Mouse (Mus musculus): Measurements from ENCODE around the gene Fut9.

Fut9 gene

GRCm38 (mm10) chr4:25645580-25645979, 154.5 kb downstream of the Fut9 start:
- DNase-seq = no peak

GRCm38 (mm10) chr4:25641993-25642392, 158.1 kb downstream of the Fut9 start:
- DNase-seq = no peak

GRCm38 (mm10) chr4:25633262-25633661, 166.8 kb downstream of the Fut9 start:
- DNase-seq = no peak

GRCm38 (mm10) chr4:25628113-25628512, 171.9 kb downstream of the Fut9 start:
- no peak for DNase-seq

GRCm38 (mm10) chr4:25627467-25627866, 172.6 kb downstream of the Fut9 start:
- DNase-seq = no peak

GRCm38 (mm10) chr4:25627039-25627438, 173.0 kb downstream of the Fut9 start:
- DNase-seq = no peak

GRCm38 (mm10) chr4:25623176-25623575, 176.9 kb downstream of the Fut9 start:
- no peak for DNase-seq

- DNase-seq = no peak
These were observed 182.7 kb downstream of the Fut9 start for GRCm38 (mm10) chr4:25617301-25617700.

- no peak for DNase-seq
These were observed 186.6 kb downstream of the Fut9 start for GRCm38 (mm10) chr4:25613426-25613825.

- no peak for DNase-seq
These were observed 189.6 kb downstream of the Fut9 start for GRCm38 (mm10) chr4:25610481-25610880.

GRCm38 (mm10) chr4:25593218-25593617, 206.8 kb downstream of the Fut9 start:
- no peak for DNase-seq

All from thymus, postnatal 14 days (tissue).